Mouse (Mus musculus) myocyte (in vitro differentiated cells): Measurements from ENCODE around the gene Nrarp. TPM values are rescaled to one million over a fixed set of nuclear protein-coding genes. Genes with fewer than 3 reads are reported as not detected.

Experiments used
- H3K27me3 ChIP-seq: one replicate; pipeline ENCODE4 v1.6.1; 2011; ENCODE audit not compliant: control insufficient read depth, insufficient read depth, insufficient read length
- H3K36me3 ChIP-seq: one replicate; pipeline ENCODE4 v1.6.1; 2011; ENCODE audit not compliant: control insufficient read depth, insufficient read depth
- H3K4me2 ChIP-seq: one replicate; pipeline ENCODE4 v1.6.1; 2011; ENCODE audit warnings: low read depth, control low read depth
- H3K4me3 ChIP-seq: one replicate; pipeline ENCODE4 v1.5.1; 2011; ENCODE audit warnings: mild to moderate bottlenecking, control low read depth, moderate library complexity
- H3K79me2 ChIP-seq: one replicate; pipeline ENCODE4 v1.6.1; 2011; ENCODE audit not compliant: control insufficient read depth, insufficient read depth
- H3ac ChIP-seq: one replicate; pipeline ENCODE4 v1.6.1; 2011; ENCODE audit not compliant: control insufficient read depth, insufficient read length
- CEBPB ChIP-seq: IDR thresholded peaks from 2 replicates; pipeline ENCODE4 v1.6.1; 2011; ENCODE audit warnings: mild to moderate bottlenecking, moderate library complexity; ENCODE audit not compliant: poor library complexity, insufficient read depth, severe bottlenecking
- E2F4 ChIP-seq: IDR thresholded peaks from one replicate; pipeline ENCODE4 v1.6.1; 2011; ENCODE audit warnings: mild to moderate bottlenecking, control low read depth, moderate library complexity; ENCODE audit not compliant: insufficient read depth
- MAX ChIP-seq: IDR thresholded peaks from one replicate; pipeline ENCODE4 v1.6.1; 2011; ENCODE audit warnings: low read depth, mild to moderate bottlenecking, control low read depth
- MYOD1 ChIP-seq, 3 experiments: IDR thresholded peaks; one replicate each; pipeline ENCODE4 v1.6.1; 2011; ENCODE audit warnings: control low read depth in 2 of 3, low read depth in 2 of 3, mild to moderate bottlenecking in 2 of 3, moderate library complexity in 1 of 3; ENCODE audit not compliant: insufficient read length in 2 of 3, control insufficient read depth in 1 of 3
- MYOG ChIP-seq, 3 experiments: IDR thresholded peaks; one replicate each; pipeline ENCODE4 v1.6.1; 2011; ENCODE audit warnings: control low read depth in 2 of 3, low read depth in 2 of 3, mild to moderate bottlenecking in 2 of 3; ENCODE audit not compliant: insufficient read length in 2 of 3, control insufficient read depth in 1 of 3, insufficient read depth in 1 of 3
- POLR2A ChIP-seq: IDR thresholded peaks from one replicate; pipeline ENCODE4 v1.6.1; 2011; ENCODE audit warnings: low read depth, mild to moderate bottlenecking, control low read depth, moderate library complexity; ENCODE audit not compliant: insufficient read length
- POLR2AphosphoS2 ChIP-seq: IDR thresholded peaks from one replicate; pipeline ENCODE4 v1.6.1; 2011; ENCODE audit warnings: low read depth, control low read depth; ENCODE audit not compliant: insufficient read length
- REST ChIP-seq: IDR thresholded peaks from one replicate; pipeline ENCODE4 v1.6.1; 2011; ENCODE audit warnings: mild to moderate bottlenecking, control low read depth, moderate library complexity; ENCODE audit not compliant: insufficient read depth, insufficient read length
- SRF ChIP-seq: IDR thresholded peaks from one replicate; pipeline ENCODE4 v1.6.1; 2011; ENCODE audit warnings: low read depth; ENCODE audit not compliant: control insufficient read depth, insufficient read length
- TCF12 ChIP-seq: IDR thresholded peaks from one replicate; pipeline ENCODE4 v1.6.1; 2011; ENCODE audit warnings: mild to moderate bottlenecking, control low read depth; ENCODE audit not compliant: poor library complexity, insufficient read depth, severe bottlenecking
- TCF3 ChIP-seq: IDR thresholded peaks from one replicate; pipeline ENCODE4 v1.6.1; 2011; ENCODE audit warnings: low read depth, control low read depth; ENCODE audit not compliant: insufficient read length
- USF1 ChIP-seq: IDR thresholded peaks from one replicate; pipeline ENCODE4 v1.6.1; 2011; ENCODE audit warnings: low read depth, mild to moderate bottlenecking, control low read depth, moderate library complexity
- polyA plus RNA-seq: library from polyadenylated mRNA; unstranded; fragments of >200 nt; fragmentation: generic; extraction: Trizol; gene quantifications from one replicate; pipeline ENCODE4 v1.2.1, GENCODE M21; 2012; ENCODE audit warnings: missing spikeins

Gene Nrarp
- polyA plus RNA-seq, 1 experiment, result 1.3 TPM

GRCm38 (mm10) chr2:25228431-25228889 lies 47.9 kb downstream of the Nrarp start:
- peaks cover 6% of the 10 kb centered on the region for H3K79me2 ChIP-seq
- peaks cover 3% of the 10 kb centered on the region for H3K36me3 ChIP-seq
- H3ac ChIP-seq, result no peak overlapping the region
- H3K4me2 ChIP-seq, result peak overlapping the region; percentile 75
- H3K27me3 ChIP-seq, result peaks cover 37% of the 10 kb centered on the region
- TF ChIP-seq CEBPB (peak; percentile 84), E2F4 (no peak)
- peak overlapping the region; percentile 6 for H3K4me3 ChIP-seq

- TF ChIP-seq USF1, result no peak
- no peak for TF ChIP-seq POLR2AphosphoS2
- no peak for TF ChIP-seq E2F4
- no peak for TF ChIP-seq MYOD1 (IDR thresholded peaks at IDR 0.05; ENCODE audit: control insufficient read depth in 1 of 3, insufficient read length in 2 of 3, low read depth in 2 of 3)
- no peak for TF ChIP-seq POLR2A
- no peak for TF ChIP-seq TCF12
- TF ChIP-seq SRF, result no peak
- TF ChIP-seq REST, result no peak
- TF ChIP-seq TCF3, result no peak
- no peak for TF ChIP-seq MAX
- TF ChIP-seq MYOG (IDR thresholded peaks at IDR 0.05; ENCODE audit: control insufficient read depth in 1 of 3, insufficient read depth in 1 of 3, insufficient read length in 2 of 3, low read depth in 2 of 3), result no peak
- no peak for TF ChIP-seq CEBPB
- no peaks in the 10 kb centered on the region for H3K79me2 ChIP-seq
- H3K4me3 ChIP-seq, result peak overlapping the region; percentile 6
- peak overlapping the region; percentile 75 for H3K4me2 ChIP-seq
- H3ac ChIP-seq, result no peak overlapping the region
- H3K27me3 ChIP-seq, result peaks cover 43% of the 10 kb centered on the region
- no peaks in the 10 kb centered on the region for H3K36me3 ChIP-seq
These were observed 48.5 kb downstream of the Nrarp start for GRCm38 (mm10) chr2:25228995-25229530.

- H3K27me3 ChIP-seq, result peaks cover 48% of the 10 kb centered on the region
These were observed 49.0 kb downstream of the Nrarp start for GRCm38 (mm10) chr2:25229582-25229981.

GRCm38 (mm10) chr2:25230581-25230980 lies 50.0 kb downstream of the Nrarp start:
- H3K4me2 ChIP-seq, result no peak overlapping the region
- no peaks in the 10 kb centered on the region for H3K79me2 ChIP-seq
- TF ChIP-seq POLR2AphosphoS2 (no peak), E2F4 (no peak), TCF3 (no peak), SRF (no peak), MYOG (IDR thresholded peaks at IDR 0.05; ENCODE audit: control insufficient read depth in 1 of 3, insufficient read depth in 1 of 3, insufficient read length in 2 of 3, low read depth in 2 of 3) (no peak), MAX (no peak), MYOD1 (IDR thresholded peaks at IDR 0.05; ENCODE audit: control insufficient read depth in 1 of 3, insufficient read length in 2 of 3, low read depth in 2 of 3) (no peak), USF1 (no peak), POLR2A (no peak), REST (no peak), CEBPB (no peak), TCF12 (no peak)
- no peaks in the 10 kb centered on the region for H3K36me3 ChIP-seq
- no peak overlapping the region for H3K4me3 ChIP-seq
- no peak overlapping the region for H3ac ChIP-seq
- peaks cover 57% of the 10 kb centered on the region for H3K27me3 ChIP-seq

More at GRCm38 (mm10) chr2:25229582-25229981, 49.0 kb downstream of the Nrarp start:
- TF ChIP-seq MAX (no peak), CEBPB (no peak), TCF3 (no peak), TCF12 (no peak), MYOD1 (IDR thresholded peaks at IDR 0.05; ENCODE audit: control insufficient read depth in 1 of 3, insufficient read length in 2 of 3, low read depth in 2 of 3) (no peak), E2F4 (no peak), SRF (no peak), POLR2A (no peak), MYOG (IDR thresholded peaks at IDR 0.05; ENCODE audit: control insufficient read depth in 1 of 3, insufficient read depth in 1 of 3, insufficient read length in 2 of 3, low read depth in 2 of 3) (no peak), POLR2AphosphoS2 (no peak), USF1 (no peak), REST (no peak)
- Histone ChIP-seq H3K4me2 (no peak overlapping the region), H3K4me3 (no peak overlapping the region), H3ac (no peak overlapping the region), H3K36me3 (no peaks in the 10 kb centered on the region), H3K79me2 (no peaks in the 10 kb centered on the region)
